Mouse (Mus musculus) heart, embryonic 13.5 days (tissue): ENCODE data around the gene Sdr9c7. TPM values are rescaled to one million over a fixed set of nuclear protein-coding genes. Genes with fewer than 3 reads are reported as not detected.
"Not testable (repeated sequence)": the region's sequence is repeated elsewhere in the genome, so short reads cannot be mapped to it uniquely, and the experiment has no call there.

Experiments used
- ATAC-seq: fragments of 200-750 bp; cut with Nextera tagmentation; 2 replicates; pipeline ENCODE4 v1.8.0; 2017; ENCODE audit warnings: moderate TSS enrichment; ENCODE audit not compliant: insufficient number of reproducible peaks, low FRiP score, low TSS enrichment; ENCODE audit errors: extremely low read depth
- H3K27ac ChIP-seq: fragments of 300-500 bp; sonication (generic); replicated peaks from 2 replicates; pipeline ENCODE4 v1.5.1; 2015; ENCODE audit warnings: moderate library complexity, mild to moderate bottlenecking, inconsistent platforms
- H3K27me3 ChIP-seq: fragments of 300-500 bp; sonication (generic); replicated peaks from 2 replicates; pipeline ENCODE4 v1.6.1; 2015; ENCODE audit warnings: mild to moderate bottlenecking, inconsistent platforms
- H3K36me3 ChIP-seq: fragments of 300-500 bp; sonication (generic); 2 replicates; pipeline ENCODE4 v1.6.1; 2015; ENCODE audit warnings: mild to moderate bottlenecking, inconsistent platforms
- H3K4me1 ChIP-seq: fragments of 300-500 bp; sonication (generic); 2 replicates; pipeline ENCODE4 v1.6.1; 2015; ENCODE audit warnings: inconsistent platforms
- H3K4me2 ChIP-seq: fragments of 300-500 bp; sonication (generic); 2 replicates; pipeline ENCODE4 v1.6.1; 2015; ENCODE audit warnings: inconsistent platforms, mild to moderate bottlenecking, moderate library complexity
- H3K4me3 ChIP-seq: fragments of 300-500 bp; sonication (generic); 2 replicates; pipeline ENCODE4 v1.5.1; 2015; ENCODE audit warnings: moderate library complexity, mild to moderate bottlenecking, inconsistent platforms
- H3K9ac ChIP-seq: fragments of 300-500 bp; sonication (generic); 2 replicates; pipeline ENCODE4 v1.6.1; 2015; ENCODE audit warnings: inconsistent platforms, mild to moderate bottlenecking, moderate library complexity
- H3K9me3 ChIP-seq: fragments of 300-500 bp; sonication (generic); 2 replicates; pipeline ENCODE4 v1.6.1; 2016; ENCODE audit warnings: inconsistent platforms
- WGBS: fragments of 180-500 bp; shearing (Covaris S2); methylation state at CpG from one replicate; pipeline ENCODE4 v1.1.7; 2015; ENCODE audit warnings: mixed read lengths; 5-methylcytosine and 5-hydroxymethylcytosine counted together
- polyA plus RNA-seq: library from polyadenylated mRNA; unstranded; fragments of >200 nt; fragmentation: Nextera tagmentation; extraction: Ambion mirVana; gene quantifications from 2 replicates; pipeline ENCODE4 v1.2.1, GENCODE M21; 2015

Sdr9c7 gene
- polyA plus RNA-seq, 1 experiment from 2014 or later = not detected

- H3K9me3 ChIP-seq = no peaks in the 10 kb centered on the region
These were observed 9.2 kb downstream of the Sdr9c7 start for GRCm38 (mm10) chr10:127907386-127907951.

GRCm38 (mm10) chr10:127915578-127915977, 17.3 kb downstream of the Sdr9c7 start:
- no peak for ATAC-seq
- H3K36me3 ChIP-seq = no peaks in the 10 kb centered on the region
- H3K9me3 ChIP-seq = no peaks in the 10 kb centered on the region
- no peak overlapping the region for H3K27ac ChIP-seq
- H3K4me1 ChIP-seq = no peaks in the 10 kb centered on the region
- no peaks in the 10 kb centered on the region for H3K27me3 ChIP-seq
- WGBS = 78% methylated on average over 1 of the region's 1 CpGs
- no peak overlapping the region for H3K4me3 ChIP-seq
- no peak overlapping the region for H3K4me2 ChIP-seq
- no peak overlapping the region for H3K9ac ChIP-seq

More at GRCm38 (mm10) chr10:127907386-127907951, 9.2 kb downstream of the Sdr9c7 start:
- no peak for ATAC-seq
- Histone ChIP-seq H3K4me2 (no peak overlapping the region), H3K27me3 (no peaks in the 10 kb centered on the region), H3K27ac (no peak overlapping the region), H3K4me1 (peaks cover 7% of the 10 kb centered on the region), H3K4me3 (no peak overlapping the region), H3K36me3 (no peaks in the 10 kb centered on the region), H3K9ac (no peak overlapping the region)

- not testable (repeated sequence) for H3K27me3 ChIP-seq, H3K36me3 ChIP-seq, H3K9me3 ChIP-seq, ATAC-seq, H3K4me1 ChIP-seq, H3K4me2 ChIP-seq, H3K9ac ChIP-seq, H3K27ac ChIP-seq, H3K4me3 ChIP-seq
- 75% methylated on average over 3 of the region's 3 CpGs for WGBS
These were observed 18.9 kb downstream of the Sdr9c7 start for GRCm38 (mm10) chr10:127917183-127917582.

GRCm38 (mm10) chr10:127917651-127918050, 19.3 kb downstream of the Sdr9c7 start:
- WGBS = 90% methylated on average over 5 of the region's 5 CpGs
- no peak for ATAC-seq
- H3K36me3 ChIP-seq = no peaks in the 10 kb centered on the region
- no peaks in the 10 kb centered on the region for H3K4me1 ChIP-seq
- H3K4me2 ChIP-seq = no peak overlapping the region
- H3K27me3 ChIP-seq = no peaks in the 10 kb centered on the region
- no peaks in the 10 kb centered on the region for H3K9me3 ChIP-seq
- H3K9ac ChIP-seq = no peak overlapping the region
- H3K27ac ChIP-seq = no peak overlapping the region
- H3K4me3 ChIP-seq = no peak overlapping the region

GRCm38 (mm10) chr10:127922241-127922640, 23.9 kb downstream of the Sdr9c7 start:
- no peaks in the 10 kb centered on the region for H3K4me1 ChIP-seq
- no peak overlapping the region for H3K27ac ChIP-seq
- no peaks in the 10 kb centered on the region for H3K27me3 ChIP-seq
- H3K9ac ChIP-seq = no peak overlapping the region
- no peaks in the 10 kb centered on the region for H3K36me3 ChIP-seq
- H3K4me2 ChIP-seq = no peak overlapping the region
- WGBS = 65% methylated on average over 1 of the region's 1 CpGs
- H3K4me3 ChIP-seq = no peak overlapping the region
- H3K9me3 ChIP-seq = no peaks in the 10 kb centered on the region
- no peak for ATAC-seq

- 83% methylated on average over 8 of the region's 8 CpGs for WGBS
- Histone ChIP-seq H3K4me2 (no peak overlapping the region), H3K4me1 (no peaks in the 10 kb centered on the region), H3K9ac (no peak overlapping the region), H3K27me3 (no peaks in the 10 kb centered on the region), H3K27ac (no peak overlapping the region), H3K36me3 (no peaks in the 10 kb centered on the region), H3K4me3 (no peak overlapping the region), H3K9me3 (no peaks in the 10 kb centered on the region)
- ATAC-seq = no peak
These were observed 24.7 kb downstream of the Sdr9c7 start for GRCm38 (mm10) chr10:127923024-127923423.

GRCm38 (mm10) chr10:127924597-127925378, 26.5 kb downstream of the Sdr9c7 start:
- no peak overlapping the region for H3K9ac ChIP-seq
- H3K27ac ChIP-seq = no peak overlapping the region
- 60% methylated on average over 7 of the region's 7 CpGs for WGBS
- H3K4me2 ChIP-seq = no peak overlapping the region
- no peaks in the 10 kb centered on the region for H3K9me3 ChIP-seq
- no peak overlapping the region for H3K4me3 ChIP-seq
- no peaks in the 10 kb centered on the region for H3K4me1 ChIP-seq
- no peaks in the 10 kb centered on the region for H3K27me3 ChIP-seq
- no peak for ATAC-seq
- no peaks in the 10 kb centered on the region for H3K36me3 ChIP-seq

GRCm38 (mm10) chr10:127927737-127928136, 29.4 kb downstream of the Sdr9c7 start:
- ATAC-seq = no peak
- Histone ChIP-seq H3K9ac (no peak overlapping the region), H3K9me3 (no peaks in the 10 kb centered on the region), H3K36me3 (no peaks in the 10 kb centered on the region), H3K4me1 (no peaks in the 10 kb centered on the region), H3K27ac (no peak overlapping the region), H3K4me3 (no peak overlapping the region), H3K4me2 (no peak overlapping the region), H3K27me3 (no peaks in the 10 kb centered on the region)
- 26% methylated on average over 2 of the region's 2 CpGs for WGBS

- no peak overlapping the region for H3K4me2 ChIP-seq
- no peak overlapping the region for H3K4me3 ChIP-seq
- no peaks in the 10 kb centered on the region for H3K27me3 ChIP-seq
- H3K9me3 ChIP-seq = no peaks in the 10 kb centered on the region
- H3K9ac ChIP-seq = no peak overlapping the region
- H3K27ac ChIP-seq = no peak overlapping the region
- WGBS = 54% methylated on average over 8 of the region's 8 CpGs
- ATAC-seq = no peak
- H3K36me3 ChIP-seq = no peaks in the 10 kb centered on the region
- no peaks in the 10 kb centered on the region for H3K4me1 ChIP-seq
These were observed 34.1 kb downstream of the Sdr9c7 start for GRCm38 (mm10) chr10:127932290-127932926.

GRCm38 (mm10) chr10:127936271-127936670, 38.0 kb downstream of the Sdr9c7 start:
- H3K36me3 ChIP-seq = no peaks in the 10 kb centered on the region
- H3K9me3 ChIP-seq = no peaks in the 10 kb centered on the region
- no peak overlapping the region for H3K27ac ChIP-seq
- H3K27me3 ChIP-seq = no peaks in the 10 kb centered on the region
- WGBS = 77% methylated on average over 8 of the region's 8 CpGs
- no peak for ATAC-seq
- no peak overlapping the region for H3K4me3 ChIP-seq
- H3K9ac ChIP-seq = no peak overlapping the region
- no peak overlapping the region for H3K4me2 ChIP-seq
- H3K4me1 ChIP-seq = no peaks in the 10 kb centered on the region

- H3K9me3 ChIP-seq = no peaks in the 10 kb centered on the region
- 76% methylated on average over 19 of the region's 19 CpGs for WGBS
- no peak overlapping the region for H3K4me3 ChIP-seq
- no peak overlapping the region for H3K27ac ChIP-seq
- H3K9ac ChIP-seq = no peak overlapping the region
- no peaks in the 10 kb centered on the region for H3K4me1 ChIP-seq
- no peaks in the 10 kb centered on the region for H3K36me3 ChIP-seq
- ATAC-seq = no peak
- no peaks in the 10 kb centered on the region for H3K27me3 ChIP-seq
- H3K4me2 ChIP-seq = no peak overlapping the region
These were observed 38.6 kb downstream of the Sdr9c7 start for GRCm38 (mm10) chr10:127936747-127937409.
